Mouse (Mus musculus) brain, adult 2 months (tissue): ENCODE measurements around the gene Nalcn.

ENCODE experiments used
- DNase-seq: peaks from one replicate; pipeline ENCODE4 v3.0.0; 2011; ENCODE audit warnings: low read depth, low spot score

Gene Nalcn

DNA sequence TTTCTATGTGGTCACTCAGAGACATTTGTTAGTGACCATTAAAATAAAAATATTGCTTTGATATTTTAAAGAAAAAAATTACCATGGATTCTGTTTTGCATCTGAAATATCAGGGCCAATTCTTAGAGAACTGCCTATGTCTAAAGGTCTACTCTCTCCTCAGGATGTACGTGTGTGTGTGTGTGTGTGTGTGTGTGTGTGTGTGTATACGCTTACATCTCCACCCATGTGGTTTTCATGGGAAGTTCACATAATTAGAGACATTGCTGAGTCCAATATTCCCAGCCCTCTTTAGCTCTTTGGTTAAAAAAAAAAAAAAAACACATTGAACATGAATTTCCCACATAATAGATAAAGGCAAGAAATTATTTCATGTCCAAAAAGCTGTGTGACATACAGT is 114.0 kb downstream of the Nalcn start:
- no peak for DNase-seq

DNA sequence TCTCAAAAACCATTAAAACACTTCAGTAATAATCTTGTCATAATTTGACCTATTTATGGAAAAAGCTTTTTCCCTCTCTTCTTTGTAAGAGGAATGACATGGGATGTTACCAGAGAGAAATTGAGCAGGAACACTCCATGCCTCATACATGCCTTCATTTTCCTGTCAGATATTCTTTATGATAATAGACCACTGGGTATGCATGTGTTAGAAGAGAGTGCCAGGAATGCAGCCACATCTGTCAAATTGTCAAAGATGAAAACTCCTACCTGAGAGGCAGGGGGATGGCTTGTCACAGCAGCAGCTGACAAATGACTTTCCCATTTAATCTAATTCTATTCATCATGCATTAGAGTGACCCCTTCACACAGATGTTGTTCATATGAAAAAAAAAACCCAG is 131.4 kb downstream of the Nalcn start:
- no peak for DNase-seq

DNA sequence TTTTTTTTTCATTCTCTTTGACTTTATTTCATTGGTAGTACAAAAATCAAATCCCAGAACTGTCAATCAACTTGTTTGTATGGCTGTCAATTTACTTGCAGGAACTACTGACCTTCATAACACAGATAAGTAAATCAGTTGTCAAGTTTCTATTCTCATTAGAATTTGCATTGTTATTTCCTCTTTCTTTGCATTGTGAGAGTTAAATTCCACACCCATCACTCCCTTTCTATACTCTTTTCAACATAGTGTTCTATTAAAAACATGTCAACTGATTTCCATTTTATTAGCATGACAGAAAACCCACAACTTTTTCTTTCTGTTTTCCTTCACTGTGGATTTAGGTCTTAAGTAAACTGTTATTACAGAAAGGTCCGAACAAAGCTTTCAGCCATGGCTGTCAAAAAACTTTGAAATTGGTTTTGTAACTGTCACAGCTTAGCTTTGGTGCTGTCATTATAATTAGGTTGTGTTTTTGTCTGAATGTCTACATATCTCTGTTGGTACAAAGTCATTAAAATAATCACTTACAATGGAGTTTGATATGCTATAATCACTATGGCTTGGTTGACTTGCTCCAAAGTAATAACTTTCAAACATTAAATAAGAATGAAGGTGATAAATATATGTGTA is 138.3 kb downstream of the Nalcn start:
- DNase-seq = no peak

DNA sequence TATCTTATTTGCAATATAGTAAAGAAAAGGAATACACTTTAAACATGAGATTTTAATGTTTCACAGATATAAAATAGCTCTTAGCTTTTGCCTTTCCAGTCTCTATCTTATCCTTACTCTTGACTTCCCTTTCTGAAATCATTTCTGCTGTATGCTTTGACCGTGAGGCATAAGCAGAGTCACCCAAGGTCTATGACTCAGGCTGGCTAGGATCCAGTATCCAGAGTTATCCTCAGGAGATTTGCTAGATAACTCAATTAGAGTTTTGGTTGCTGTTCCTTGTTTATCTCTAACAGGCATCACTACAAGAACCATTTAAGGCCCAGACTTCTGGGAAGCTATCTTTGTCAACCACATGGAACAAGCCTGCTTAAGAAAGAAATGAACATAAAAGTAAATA is 164.9 kb downstream of the Nalcn start:
- DNase-seq = peak; percentile 52

DNA sequence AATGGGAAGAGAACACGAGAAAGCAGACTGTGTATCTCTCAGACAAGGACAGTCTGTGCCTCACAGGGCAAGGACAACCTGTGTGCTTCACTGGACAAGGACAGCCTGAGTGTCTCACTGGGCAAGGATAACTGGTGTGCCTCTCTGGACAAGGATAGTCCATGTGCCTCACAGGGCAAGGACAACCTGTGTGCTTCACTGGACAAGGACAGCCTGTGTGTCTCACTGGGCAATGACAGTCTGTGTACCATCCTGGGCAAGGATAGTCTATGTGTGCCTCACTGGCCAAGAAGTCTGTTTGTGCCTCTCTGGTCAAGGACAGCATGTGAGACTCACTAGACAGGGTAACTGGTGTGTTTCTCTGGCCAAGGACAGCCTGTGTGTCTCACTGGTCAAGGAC is 180.9 kb downstream of the Nalcn start:
- DNase-seq = no peak

DNA sequence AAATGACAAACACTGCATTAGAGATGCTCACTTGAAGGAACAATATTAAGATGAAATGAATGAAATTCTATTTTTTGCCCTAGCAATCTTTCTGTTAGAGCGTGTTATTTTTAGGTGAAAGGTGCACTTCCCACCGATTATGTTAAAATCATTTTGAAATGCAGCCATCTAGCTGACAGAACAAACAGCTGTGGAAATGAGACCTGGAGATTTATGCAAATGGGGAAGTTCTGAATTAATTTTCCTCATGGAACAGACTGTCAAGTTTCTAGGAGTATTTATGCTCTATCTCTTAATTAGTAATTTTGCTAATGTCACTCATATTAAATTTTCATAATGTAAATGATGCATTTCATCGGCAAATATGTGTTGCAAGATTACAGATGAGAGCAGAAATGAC is 191.4 kb downstream of the Nalcn start:
- peak; percentile 17 for DNase-seq

DNA sequence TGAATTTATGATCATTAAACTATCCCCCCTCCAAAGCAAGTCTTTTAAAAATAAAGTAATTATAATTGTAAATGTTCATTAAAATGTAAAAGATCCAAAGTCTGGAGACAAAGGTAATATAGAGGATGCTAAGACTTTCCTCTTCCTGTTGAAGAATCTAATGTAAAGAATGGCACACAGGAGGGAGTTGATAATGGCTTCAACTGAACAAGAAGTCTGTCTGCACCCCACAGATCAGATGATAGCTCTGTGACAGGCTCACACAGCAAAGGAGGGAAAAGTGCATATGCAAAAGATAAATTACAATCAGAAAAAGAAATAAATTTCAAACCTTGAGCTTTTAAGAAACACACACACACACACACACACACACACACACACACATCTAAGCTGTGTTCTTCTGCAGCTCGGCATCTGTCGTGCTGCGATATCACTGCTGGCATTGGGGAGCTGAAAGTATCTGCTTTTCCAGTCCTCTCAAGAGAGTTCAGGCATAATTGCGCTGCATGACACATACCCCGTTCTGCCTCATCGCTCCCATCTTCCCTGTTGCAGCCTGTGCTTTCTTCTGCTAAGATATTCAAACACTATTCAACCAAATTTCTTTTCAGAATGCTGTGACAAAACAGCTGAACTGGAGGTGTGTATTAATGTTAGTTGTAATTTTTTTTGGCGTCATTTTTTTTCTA is 250.6 kb downstream of the Nalcn start:
- DNase-seq = peak; percentile 83

DNA sequence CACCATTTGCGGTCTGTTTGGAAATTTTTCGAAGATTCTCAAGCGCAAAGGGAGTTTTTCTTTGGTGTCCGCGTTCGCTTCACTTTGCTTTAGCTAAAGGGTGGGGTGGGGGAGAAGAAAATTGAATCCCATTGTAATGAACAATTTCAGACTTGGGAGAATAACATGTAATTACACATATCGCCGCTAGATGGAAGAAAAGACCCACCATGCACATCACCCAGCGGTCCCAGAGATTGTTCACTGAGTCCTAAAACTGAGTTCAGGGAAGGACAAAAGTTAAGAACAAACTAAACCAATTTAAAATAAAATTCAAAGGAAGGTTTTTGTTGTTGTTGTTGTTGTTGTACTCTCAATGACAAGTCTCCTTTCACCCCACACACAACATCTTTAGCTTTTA is 255.4 kb downstream of the Nalcn start:
- DNase-seq = peak; percentile 70

DNA sequence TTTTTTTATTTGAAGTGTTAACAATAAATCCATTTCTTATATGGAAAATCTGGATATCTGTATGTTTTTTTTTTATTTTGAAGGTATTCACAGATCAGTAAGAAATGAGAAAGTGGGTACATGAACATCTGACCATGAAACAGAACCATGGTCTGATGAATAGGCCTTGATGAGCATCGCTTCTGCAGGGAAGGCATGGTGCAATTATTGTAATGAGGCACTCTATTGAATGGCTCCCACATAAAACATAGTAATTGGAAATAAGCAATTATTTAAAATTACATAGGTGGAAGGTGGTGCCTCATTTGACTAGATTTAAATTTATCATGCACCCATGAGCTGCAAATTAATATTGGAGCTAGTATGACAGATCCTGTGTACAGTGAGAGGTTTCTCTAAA is 267.3 kb downstream of the Nalcn start:
- no peak for DNase-seq

DNA sequence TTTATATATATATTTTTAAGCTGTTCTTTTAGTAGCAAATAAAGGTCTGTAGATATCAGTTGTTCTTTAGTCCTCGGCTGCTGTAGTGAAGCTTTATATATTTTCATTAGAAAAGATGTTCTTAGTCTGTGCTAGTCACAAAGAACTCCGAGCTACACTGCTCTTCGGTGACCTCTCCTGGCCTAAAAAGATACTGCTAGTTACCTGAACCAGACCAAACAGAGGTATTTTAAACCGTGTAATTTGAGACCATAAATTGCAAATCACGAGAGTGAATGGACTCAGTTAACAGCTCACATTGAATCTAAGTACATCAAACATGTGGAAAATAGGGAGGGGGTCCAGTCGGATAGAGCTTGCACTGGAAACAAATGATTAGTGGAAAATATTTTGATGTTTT is 274.0 kb downstream of the Nalcn start:
- peak; percentile 71 for DNase-seq

DNA sequence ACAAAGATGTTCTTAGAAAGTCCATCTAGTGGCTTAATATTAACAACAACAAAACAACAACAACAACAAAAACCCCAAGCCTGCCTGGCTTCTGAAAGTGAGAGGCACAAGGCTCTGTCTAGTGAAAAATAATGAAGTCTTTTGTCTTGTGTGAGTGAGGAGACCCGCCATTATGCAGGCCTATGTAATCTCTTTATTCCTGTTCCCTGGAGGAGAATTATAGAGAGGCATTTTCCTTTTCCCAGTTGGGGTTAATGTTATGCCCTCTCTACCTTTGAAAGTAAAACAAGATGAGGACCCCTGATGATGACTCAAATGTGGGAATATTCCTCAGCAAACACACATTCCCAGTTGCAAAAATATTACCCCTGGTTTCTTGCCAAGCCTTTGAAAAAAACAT is 295.1 kb downstream of the Nalcn start:
- no peak for DNase-seq

DNA sequence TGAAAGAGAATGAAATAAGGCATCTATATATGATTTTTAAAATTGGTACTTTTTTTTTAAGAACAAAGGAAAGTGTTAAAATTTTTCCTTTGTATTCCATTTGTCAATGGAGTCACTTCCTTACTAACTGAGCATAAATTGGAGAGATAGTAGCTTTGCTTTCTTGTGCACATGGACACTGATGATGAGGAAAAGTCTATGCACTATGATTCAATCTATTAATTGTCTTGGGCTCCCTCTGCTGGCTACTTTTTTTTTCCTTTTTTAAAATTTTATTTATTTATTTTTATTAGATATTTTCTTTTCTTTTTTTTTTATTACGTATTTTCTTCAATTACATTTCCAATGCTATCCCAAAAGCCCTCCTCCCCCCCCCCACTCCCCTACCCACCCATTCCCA is 312.6 kb downstream of the Nalcn start:
- peak; percentile 43 for DNase-seq

DNA sequence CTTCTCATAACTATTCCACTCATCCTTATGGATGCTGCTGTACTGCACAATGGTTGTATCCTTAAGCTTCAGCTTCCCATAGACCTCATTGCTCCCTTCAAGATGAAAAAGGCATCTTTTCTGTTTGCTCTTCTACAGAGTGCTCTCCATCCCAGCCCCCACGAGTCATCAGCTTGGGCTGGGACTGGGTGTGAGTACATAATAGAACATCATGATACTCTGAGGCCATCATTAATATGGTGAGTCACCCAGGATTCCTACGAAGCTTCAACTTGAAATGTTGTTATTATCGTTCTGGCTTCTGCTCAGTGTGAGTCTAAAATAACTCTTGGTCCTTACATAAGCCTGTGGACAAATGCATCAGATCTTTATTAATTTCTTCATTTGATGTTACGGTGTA is 314.6 kb downstream of the Nalcn start:
- peak; percentile 84 for DNase-seq

DNA sequence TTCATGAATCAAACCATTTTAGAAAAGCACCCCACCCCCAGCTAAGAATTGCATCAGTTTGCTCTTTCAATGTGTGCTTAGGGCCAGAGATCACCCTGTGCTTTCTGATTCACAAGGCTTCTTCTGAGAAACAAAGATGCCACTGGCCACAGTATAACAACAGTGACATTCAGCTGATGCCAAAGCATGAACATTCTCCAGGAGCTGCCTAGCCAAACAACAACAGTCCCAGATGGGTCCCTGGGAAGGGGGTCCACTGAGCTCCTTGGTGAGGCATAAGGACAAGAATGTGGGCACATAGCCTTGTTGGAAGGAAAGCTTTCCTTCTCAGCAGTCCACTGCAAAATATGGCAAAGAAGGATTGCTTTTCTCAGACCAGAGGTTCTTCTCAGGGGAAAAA is 330.9 kb downstream of the Nalcn start:
- DNase-seq = peak; percentile 70

DNA sequence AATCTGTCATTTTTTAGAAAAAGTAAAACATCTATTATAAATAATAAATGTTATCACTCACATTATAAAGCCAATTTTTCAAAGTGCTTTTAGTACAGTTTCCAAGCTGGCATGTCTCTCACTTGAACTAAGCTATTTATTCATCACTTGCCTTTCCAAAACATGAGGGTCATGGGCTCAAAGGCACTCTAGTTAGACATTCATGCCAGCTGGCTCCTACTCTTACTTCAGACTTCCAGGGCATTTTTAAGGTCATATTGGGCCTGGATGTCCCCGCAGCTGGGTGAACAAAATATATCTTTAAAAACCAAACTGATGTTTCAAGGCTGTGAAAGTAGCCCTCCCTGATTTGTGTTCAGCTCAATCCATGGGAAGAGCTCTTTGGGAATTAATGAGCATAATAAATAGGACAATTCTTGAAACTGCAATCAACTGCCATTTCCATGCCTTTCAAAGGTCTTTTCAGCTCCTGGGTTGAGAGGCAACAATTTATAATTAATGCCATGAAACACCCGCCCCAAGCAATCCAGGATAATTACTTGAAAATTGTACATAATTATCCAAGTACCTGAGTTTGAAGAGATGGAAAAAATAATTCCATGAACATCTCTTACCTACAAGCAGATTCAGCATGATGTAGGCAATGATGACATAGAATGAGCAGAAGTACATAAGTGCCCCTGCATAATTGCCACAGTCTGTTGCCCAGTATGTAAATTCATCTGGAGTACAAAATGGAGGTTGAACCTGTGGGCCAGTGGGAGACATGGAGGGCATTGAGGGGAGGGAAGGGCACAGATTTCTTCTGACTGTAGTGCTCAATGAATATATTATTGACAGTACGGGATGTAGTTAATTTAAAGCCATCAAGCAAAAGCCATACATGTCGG is 335.6 kb downstream of the Nalcn start:
- DNase-seq = no peak

DNA sequence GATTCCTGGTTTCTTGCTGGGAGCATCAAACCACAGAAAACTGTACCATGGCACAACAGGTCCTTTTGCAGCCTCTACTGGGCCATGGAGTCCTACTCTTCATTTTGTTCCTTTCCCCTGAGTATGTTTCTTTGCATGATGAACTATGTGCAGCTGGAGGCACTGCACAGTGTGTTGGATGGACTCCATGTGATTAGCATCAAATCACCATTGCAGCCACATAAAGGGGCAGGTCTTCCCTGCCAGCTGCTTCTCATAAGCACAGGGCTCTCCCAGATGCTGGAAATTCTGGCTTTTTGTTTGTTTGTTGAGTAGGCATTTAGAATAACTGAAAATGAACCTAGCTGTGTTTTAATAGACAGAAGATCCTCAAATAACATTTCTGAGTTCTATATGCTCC is 344.8 kb downstream of the Nalcn start:
- DNase-seq = no peak

DNA sequence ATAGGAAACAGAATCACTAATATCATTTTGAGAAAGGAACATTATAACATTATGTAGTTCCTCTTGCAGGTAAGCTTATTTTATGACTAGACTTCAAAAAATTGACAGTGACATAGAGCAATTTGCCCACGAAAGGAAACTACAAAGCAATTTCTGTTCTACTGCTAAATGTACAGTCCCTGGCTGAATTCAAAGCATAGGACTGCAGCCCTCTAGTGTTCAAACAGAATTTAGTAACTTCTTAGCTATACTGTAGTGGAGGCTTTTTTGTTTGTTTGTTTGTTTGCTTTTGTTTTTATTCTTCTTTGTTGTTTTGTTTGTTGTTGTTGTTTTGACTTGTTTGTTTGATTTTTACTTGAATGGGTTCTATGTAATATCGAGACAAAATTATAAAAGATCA is 354.8 kb downstream of the Nalcn start:
- peak; percentile 60 for DNase-seq

DNA sequence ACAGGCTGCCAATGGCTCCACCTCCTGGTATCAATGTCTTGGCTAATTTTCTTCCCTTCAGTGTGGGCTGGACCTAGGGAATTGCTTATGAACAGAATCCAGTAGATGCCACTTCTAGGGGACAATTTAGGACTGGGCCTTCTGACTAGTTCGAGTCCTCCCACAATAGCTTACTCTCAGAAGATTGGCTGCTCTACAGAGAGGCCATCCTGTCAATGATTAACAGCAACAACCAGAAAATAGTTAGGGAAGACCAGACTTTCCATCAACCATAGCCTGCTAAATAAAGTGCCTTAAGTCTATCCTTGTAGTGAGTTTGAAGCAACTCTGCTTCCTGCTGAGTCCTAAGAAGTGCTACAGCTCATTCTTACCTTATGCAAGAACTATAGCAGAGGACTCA is 386.2 kb downstream of the Nalcn start:
- DNase-seq = no peak

DNA sequence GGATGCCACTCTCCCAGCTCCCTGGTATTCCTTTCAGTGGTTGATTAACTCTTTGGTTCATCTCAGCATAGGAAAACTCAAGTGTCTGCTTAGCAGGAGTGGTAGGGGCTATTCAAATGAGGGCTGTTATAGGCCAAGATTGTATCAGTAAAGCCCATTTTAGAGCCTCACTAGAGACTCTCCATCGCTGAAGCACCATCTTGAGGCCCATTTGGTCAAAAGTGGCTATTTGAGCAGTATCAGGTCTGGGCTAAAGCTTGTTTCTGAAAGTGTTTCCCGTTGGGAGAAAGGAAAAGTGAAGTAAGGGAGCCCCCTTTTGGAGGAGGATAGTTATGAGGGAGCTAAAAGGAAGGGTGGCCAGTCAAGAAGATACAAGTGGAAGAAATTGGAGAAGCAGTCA is 387.0 kb downstream of the Nalcn start:
- peak; percentile 74 for DNase-seq

DNA sequence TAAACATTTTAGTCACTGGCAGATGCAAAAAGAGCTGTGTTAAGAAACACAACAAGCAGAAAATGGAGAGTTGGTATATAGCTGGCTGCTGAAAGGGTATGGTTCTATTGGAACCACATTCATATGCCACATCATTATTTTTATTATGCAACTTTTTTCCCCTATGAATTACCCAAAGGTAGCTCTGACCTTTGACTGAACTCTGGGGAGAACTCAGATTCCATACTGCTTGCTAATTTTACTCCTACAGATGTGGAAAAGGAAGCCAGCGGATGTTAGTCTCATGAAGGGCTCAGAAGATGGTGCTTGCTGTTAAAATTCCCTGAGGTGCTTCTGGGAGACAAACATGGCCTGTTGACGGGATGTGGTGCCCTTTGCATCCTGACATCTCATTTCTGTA is 389.9 kb downstream of the Nalcn start:
- no peak for DNase-seq

DNA sequence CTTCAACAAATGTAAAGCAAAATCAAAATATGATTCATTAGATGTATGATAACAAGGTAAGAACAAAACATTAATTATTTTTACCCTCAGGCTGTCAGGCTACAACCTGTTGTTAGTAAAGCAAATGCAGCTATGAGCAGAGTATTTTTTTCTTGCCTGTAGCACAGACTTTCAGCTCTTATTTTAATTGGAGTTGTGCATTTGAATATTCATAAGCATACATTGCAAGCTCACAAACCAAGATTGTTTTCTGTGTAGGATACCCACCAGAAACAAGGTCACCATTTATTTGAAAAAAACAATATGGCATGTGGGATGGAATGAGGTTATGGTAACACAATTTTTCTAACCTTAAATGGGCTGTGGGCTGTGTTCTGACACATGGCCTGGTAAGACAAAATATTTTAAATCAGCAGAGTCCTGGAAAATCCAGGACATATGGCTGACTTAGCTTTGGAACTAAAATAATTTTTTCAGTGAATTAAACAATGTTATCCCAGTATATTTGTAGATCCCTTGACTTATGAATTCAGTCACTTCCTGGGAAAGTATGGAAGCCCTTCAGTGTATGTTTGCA is 394.2 kb downstream of the Nalcn start:
- DNase-seq = peak; percentile 34
